Comparison of ENCODE assay signal across 8 mouse cellular contexts in genomic region chr9:106280808-106281544, GRCm38 (mm10). TPM values are rescaled to one million over a fixed set of nuclear protein-coding genes. Genes with fewer than 3 reads are reported as not detected.
A peak's percentile ranks its signal among the peaks of the same experiment; 100 is the strongest.
DNase-seq lines count a peak whose midpoint lies in the region; ATAC-seq and TF ChIP-seq lines count a peak whose summit lies in the region.

Gene Poc1a, plus strand, starts transcription at chr9:106281061.

- no peak for TF ChIP-seq RAD21 in MEL (IDR thresholded peaks at IDR 0.05; ENCODE audit: low read depth, low read length)

- peak within 1 kb of the TSS; percentile 89 for H3K27ac ChIP-seq in MEL (ENCODE audit: control insufficient read depth, low read depth, low read length)
- H3K27ac ChIP-seq in cerebellum, adult 2 months (ENCODE audit: insufficient read depth, low read length), result peak within 1 kb of the TSS; percentile 77
- peak within 1 kb of the TSS; percentile 69 for H3K27ac ChIP-seq in forebrain, postnatal 0 days (ENCODE audit: low read depth, low read length)
- peak within 1 kb of the TSS; percentile 73 for H3K27ac ChIP-seq in lung, embryonic 15.5 days

- under 1% methylated on average over 47 of the region's 47 CpGs for WGBS in cerebellum, adult 2 months
- under 1% methylated on average over 47 of the region's 47 CpGs for WGBS in forebrain, postnatal 0 days
- WGBS in lung, embryonic 15.5 days, result under 1% methylated on average over 47 of the region's 47 CpGs

- DNase-seq in MEL (ENCODE audit: low read depth, low spot score), result peak; percentile 96
- peak; percentile 94 to 95 for DNase-seq in cerebellum, adult 2 months
- peak; percentile 97 for DNase-seq in forebrain, postnatal 0 days
- peak; percentile 96 for DNase-seq in heart, postnatal 4 days
- DNase-seq in layer of hippocampus, adult 8-10 months (ENCODE audit: low spot score in 2 of 2), result peak; percentile 93 to 94
- peak; percentile 89 for DNase-seq in ovary, adult 18-20 months (ENCODE audit: low spot score)
- DNase-seq in thymus, postnatal 0 days (ENCODE audit: low spot score), result peak; percentile 95

- TF ChIP-seq EP300 in MEL (IDR thresholded peaks at IDR 0.05; ENCODE audit: low read depth in 1 of 2, low read length in 2 of 2), result no peak

- H3K4me1 ChIP-seq in MEL (ENCODE audit: control insufficient read depth in 1 of 2, insufficient read depth in 2 of 2, low read length in 2 of 2), result peaks cover 0 to 7% of the 10 kb centered on the region in 2 experiments; a peak in 2 of 4 replicates
- 0 out of 2 replicates have a peak, but pooled peaks cover 2% of the 10 kb centered on the region for H3K4me1 ChIP-seq in cerebellum, adult 2 months (ENCODE audit: control insufficient read depth, insufficient read depth, low read length)
- H3K4me1 ChIP-seq in forebrain, postnatal 0 days (ENCODE audit: insufficient read depth), result peaks cover 6% of the 10 kb centered on the region
- peaks cover 13% of the 10 kb centered on the region for H3K4me1 ChIP-seq in lung, embryonic 15.5 days

- no peaks in the 10 kb centered on the region for H3K27me3 ChIP-seq in MEL (ENCODE audit: control insufficient read depth in 1 of 2, insufficient read depth in 2 of 2, low read length in 2 of 2)
- H3K27me3 ChIP-seq in cerebellum, adult 2 months (ENCODE audit: control insufficient read depth, insufficient read depth, low read length), result no peaks in the 10 kb centered on the region
- no peaks in the 10 kb centered on the region for H3K27me3 ChIP-seq in forebrain, postnatal 0 days (ENCODE audit: insufficient read depth, low read length)
- H3K27me3 ChIP-seq in lung, embryonic 15.5 days, result no peaks in the 10 kb centered on the region

- peak; percentile 60 to 71 for TF ChIP-seq POLR2A in MEL (IDR thresholded peaks at IDR 0.05; ENCODE audit: control insufficient read depth in 1 of 2, insufficient read depth in 1 of 2, low read depth in 1 of 2, low read length in 2 of 2, poor library complexity in 1 of 2)
- peak; percentile 37; the same call in 1 of the 2 replicates for TF ChIP-seq POLR2A in cerebellum, adult 2 months (IDR thresholded peaks at IDR 0.05; ENCODE audit: borderline replicate concordance, insufficient read depth, low read length)

- H3K36me3 ChIP-seq in MEL (ENCODE audit: control insufficient read depth in 1 of 2, insufficient read depth in 2 of 2, low read length in 2 of 2), result peaks cover 0 to 3% of the 10 kb centered on the region in 2 experiments; a peak in 2 of 4 replicates
- no peaks in the 10 kb centered on the region; the same call in 1 of the 2 replicates for H3K36me3 ChIP-seq in forebrain, postnatal 0 days (ENCODE audit: insufficient read depth)
- peaks cover 11% of the 10 kb centered on the region for H3K36me3 ChIP-seq in lung, embryonic 15.5 days

- ATAC-seq in forebrain, postnatal 0 days, result peak; percentile 99
- peak; percentile 97 for ATAC-seq in lung, embryonic 15.5 days (ENCODE audit: borderline replicate concordance, extremely low read depth, low FRiP score, low TSS enrichment)

- no peaks in the 10 kb centered on the region for H3K9me3 ChIP-seq in MEL (replicated peaks; ENCODE audit: insufficient read depth, low read length)
- no peaks in the 10 kb centered on the region for H3K9me3 ChIP-seq in forebrain, postnatal 0 days (ENCODE audit: low read length)
- H3K9me3 ChIP-seq in lung, embryonic 15.5 days, result no peaks in the 10 kb centered on the region

- no peaks in the 10 kb centered on the region; the same call in 1 of the 2 replicates for H3K79me2 ChIP-seq in MEL (ENCODE audit: control insufficient read depth, insufficient read depth, low read length, poor library complexity)

- no peak for TF ChIP-seq CTCF in MEL (IDR thresholded peaks at IDR 0.05 in 2 of 3, conservative IDR thresholded peaks at IDR 0.05 in 1 of 3; ENCODE audit: control insufficient read depth in 1 of 3, insufficient read depth in 1 of 3, low read depth in 2 of 3, low read length in 3 of 3, poor library complexity in 1 of 3, severe bottlenecking in 1 of 3)
- TF ChIP-seq CTCF in cerebellum, adult 2 months (IDR thresholded peaks at IDR 0.05; ENCODE audit: borderline replicate concordance, insufficient read depth, low read depth, low read length), result no peak
- no peak for TF ChIP-seq CTCF in forebrain, postnatal 0 days (IDR thresholded peaks at IDR 0.05; ENCODE audit: low read depth)

- H3K4me3 ChIP-seq in MEL (ENCODE audit: control insufficient read depth in 1 of 2, insufficient read depth in 1 of 2, low read depth in 2 of 2, low read length in 2 of 2), result peak within 1 kb of the TSS; percentile 53 to 77
- H3K4me3 ChIP-seq in cerebellum, adult 2 months (replicated peaks; ENCODE audit: insufficient read depth, low read depth, low read length), result peak within 1 kb of the TSS; percentile 88
- peak within 1 kb of the TSS; percentile 51 for H3K4me3 ChIP-seq in forebrain, postnatal 0 days (ENCODE audit: low read depth, low read length)
- peak within 1 kb of the TSS; percentile 66 for H3K4me3 ChIP-seq in lung, embryonic 15.5 days

- H3K4me2 ChIP-seq in forebrain, postnatal 0 days (ENCODE audit: low read depth), result peak within 1 kb of the TSS; percentile 83
- peak within 1 kb of the TSS; percentile 84 for H3K4me2 ChIP-seq in lung, embryonic 15.5 days

- H3K9ac ChIP-seq in MEL (ENCODE audit: control insufficient read depth, low read depth, low read length, poor library complexity, severe bottlenecking), result peak within 1 kb of the TSS; percentile 90
- H3K9ac ChIP-seq in forebrain, postnatal 0 days, result peak within 1 kb of the TSS; percentile 57
- H3K9ac ChIP-seq in lung, embryonic 15.5 days, result peak within 1 kb of the TSS; percentile 66

TF ChIP-seq in MEL, 35 proteins besides CTCF, POLR2A, EP300 and RAD21 (continues in another document):
- TF ChIP-seq MYC (IDR thresholded peaks at IDR 0.05; ENCODE audit: low read depth, low read length) (no peak), MAFK (IDR thresholded peaks at IDR 0.05; ENCODE audit: borderline replicate concordance, low read depth, low read length) (no peak), USF1 (IDR thresholded peaks at IDR 0.05; ENCODE audit: low read depth, low read length) (no peak), MAZ (IDR thresholded peaks at IDR 0.05; ENCODE audit: low read depth, low read length) (no peak), GABPA (IDR thresholded peaks at IDR 0.05; ENCODE audit: low read depth, low read length) (no peak), ZNF384 (IDR thresholded peaks at IDR 0.05; ENCODE audit: low read depth, low read length) (no peak), POLR2AphosphoS5 (IDR thresholded peaks at IDR 0.05; ENCODE audit: borderline replicate concordance, low read depth, low read length) (no peak), MEF2A (IDR thresholded peaks at IDR 0.05; ENCODE audit: extremely low read depth, insufficient replicate concordance, low read depth, low read length, poor library complexity, severe bottlenecking) (no peak), TAL1 (IDR thresholded peaks at IDR 0.05; ENCODE audit: low read length) (no peak), NELFE (IDR thresholded peaks at IDR 0.05; ENCODE audit: low read depth, low read length) (peak; percentile 56), NRF1 (IDR thresholded peaks at IDR 0.05; ENCODE audit: insufficient read depth, low read depth, low read length, poor library complexity, severe bottlenecking) (no peak), GATA1 (IDR thresholded peaks at IDR 0.05; ENCODE audit: low read depth, low read length) (0 out of 2 replicates have a peak, but pooled peaks have one; percentile 8), RCOR1 (IDR thresholded peaks at IDR 0.05; ENCODE audit: low read depth, low read length) (no peak), USF2 (IDR thresholded peaks at IDR 0.05; ENCODE audit: borderline replicate concordance in 1 of 2, insufficient read depth in 1 of 2, low read depth in 1 of 2, low read length in 2 of 2) (no peak), ETS1 (IDR thresholded peaks at IDR 0.05; ENCODE audit: low read depth, low read length) (peak; percentile 19; the same call in 1 of the 2 replicates), MXI1 (IDR thresholded peaks at IDR 0.05; ENCODE audit: low read depth, low read length) (peak; percentile 65), ELF1 (IDR thresholded peaks at IDR 0.05; ENCODE audit: low read depth, low read length) (peak; percentile 94), TBP (IDR thresholded peaks at IDR 0.05; ENCODE audit: low read depth, low read length) (peak; percentile 66; the same call in 1 of the 2 replicates), E2F4 (IDR thresholded peaks at IDR 0.05; ENCODE audit: borderline replicate concordance, low read depth, low read length) (no peak), UBTF (IDR thresholded peaks at IDR 0.05; ENCODE audit: borderline replicate concordance, insufficient read depth, low read depth, low read length) (no peak), JUND (IDR thresholded peaks at IDR 0.05; ENCODE audit: low read depth, low read length) (no peak), POLR2AphosphoS2 (IDR thresholded peaks at IDR 0.05; ENCODE audit: low read length) (peak; percentile 70; the same call in 1 of the 2 replicates), ZMIZ1 (IDR thresholded peaks at IDR 0.05; ENCODE audit: low read depth, low read length) (no peak; the same call in 1 of the 2 replicates), ZC3H11A (IDR thresholded peaks at IDR 0.05; ENCODE audit: low read depth, low read length) (no peak), CHD1 (IDR thresholded peaks at IDR 0.05; ENCODE audit: low read depth, low read length) (no peak), MAX (IDR thresholded peaks at IDR 0.05; ENCODE audit: low read length) (peak; percentile 56; the same call in 1 of the 2 replicates), CHD2 (IDR thresholded peaks at IDR 0.05; ENCODE audit: low read length) (no peak), BHLHE40 (IDR thresholded peaks at IDR 0.05; ENCODE audit: borderline replicate concordance, low read depth, low read length) (no peak), SIN3A (IDR thresholded peaks at IDR 0.05; ENCODE audit: low read length) (peak; percentile 83), TCF12 (IDR thresholded peaks at IDR 0.05; ENCODE audit: low read depth, low read length) (peak; percentile 13; the same call in 1 of the 2 replicates), MYB (IDR thresholded peaks at IDR 0.05; ENCODE audit: low read depth, low read length) (peak; percentile 55)

RNA-seq across cellular contexts. Expression of gene Poc1a, which starts in this region (rescaled TPM):
- 33.8 and 37.6 TPM in 2 replicates for total RNA-seq in MEL (2012; rRNA removed)
- polyA plus RNA-seq in MEL (2012; ENCODE audit: insufficient read depth in 1 of 2, insufficient read length in 2 of 2, low read depth in 1 of 2, low replicate concordance in 2 of 2, missing spikeins in 1 of 2), result 10 to 100 TPM in 1 of 2 experiments, not detected in 1; 41.3 TPM
- polyA plus RNA-seq in cerebellum, adult 2 months (2012; rRNA removed), result 3.9 and 4.4 TPM in 2 replicates
- total RNA-seq in forebrain, postnatal 0 days (2014; rRNA removed), result 5.8 and 7.6 TPM in 2 replicates
- 12.0 and 14.3 TPM in 2 replicates for polyA plus RNA-seq in forebrain, postnatal 0 days (2015; fragmentation: Nextera tagmentation; extraction: Ambion mirVana)
- total RNA-seq in heart, postnatal 4 days (2021), result 10 to 100 TPM; 17.0 to 19.3 TPM
- 10 to 100 TPM; 14.7 to 17.7 (median 16.2) TPM for total RNA-seq in layer of hippocampus, adult 8-10 months (2022)
- polyA plus RNA-seq in lung, embryonic 15.5 days (2015; fragmentation: Nextera tagmentation; extraction: Ambion mirVana), result 29.5 and 32.0 TPM in 2 replicates
- 35.6 and 37.2 TPM in 2 replicates for polyA plus RNA-seq in thymus, postnatal 0 days (2015; fragmentation: Nextera tagmentation; extraction: Ambion mirVana)

Comparison
In these comparisons a context has a peak if more than half of its experiments do, and no peak if none do; other contexts are left out.
1. Peak in every context shown above with its lines: DNase-seq, ATAC-seq, H3K4me3 ChIP-seq and H3K27ac ChIP-seq.